ENCODE assay signal across 18 mouse cellular contexts in genomic region chr9:78369349-78369748, GRCm38 (mm10). TPM values are rescaled to one million over a fixed set of nuclear protein-coding genes. Genes with fewer than 3 reads are reported as not detected.
"Had no signal": no experiment of that assay in that cellular context is flagged by ENCODE, and none has a peak within 500 bp of the region (broad histone marks: within the 10 kb centered on the region; RNA-seq: fewer than 3 reads in every experiment).

No protein-coding gene starts in this region.

- H3K4me3 ChIP-seq: lung, embryonic 15.5 days; megakaryocyte, embryonic 14.5 days; midbrain, embryonic 13.5 days; midbrain, embryonic 15.5 days; neural tube, embryonic 12.5 days; stomach, embryonic 15.5 days had no signal

- H3K27me3 ChIP-seq: lung, embryonic 15.5 days; midbrain, embryonic 13.5 days; midbrain, embryonic 15.5 days; neural tube, embryonic 12.5 days; stomach, embryonic 15.5 days had no signal

- H3K36me3 ChIP-seq: lung, embryonic 15.5 days; midbrain, embryonic 13.5 days; midbrain, embryonic 15.5 days; neural tube, embryonic 12.5 days; stomach, embryonic 15.5 days had no signal

- H3K4me1 ChIP-seq: lung, embryonic 15.5 days; midbrain, embryonic 13.5 days; midbrain, embryonic 15.5 days; neural tube, embryonic 12.5 days; stomach, embryonic 15.5 days had no signal

- ATAC-seq: lung, postnatal 0 days; midbrain, embryonic 13.5 days; midbrain, embryonic 15.5 days had no signal

- DNase-seq: lung, adult 2 months; lung, postnatal 14 days; lung, postnatal 36 days; right cerebral cortex, postnatal 14 days; thymus, adult 2 months; thymus, postnatal 14 days; thymus, postnatal 36 days had no signal

- H3K9me3 ChIP-seq: lung, embryonic 15.5 days; megakaryocyte, embryonic 14.5 days; midbrain, embryonic 13.5 days; midbrain, embryonic 15.5 days; neural tube, embryonic 12.5 days; stomach, embryonic 15.5 days had no signal

RNA-seq across cellular contexts. Expression of gene Dppa5a, which starts 1.4 kb away (rescaled TPM):
- total RNA-seq: megakaryocyte progenitor cell, adult 5-6 weeks; monocyte, adult 5-6 weeks; neutrophil, adult 5-6 weeks had no signal

RNA-seq across cellular contexts. Expression of gene Ooep, which starts 9.2 kb away (rescaled TPM):
- total RNA-seq: megakaryocyte progenitor cell, adult 5-6 weeks; monocyte, adult 5-6 weeks; neutrophil, adult 5-6 weeks had no signal

RNA-seq across cellular contexts. Expression of gene Gsta2, which starts 13.8 kb away (rescaled TPM):
- total RNA-seq: megakaryocyte progenitor cell, adult 5-6 weeks; midbrain, postnatal 0 days; monocyte, adult 5-6 weeks; neutrophil, adult 5-6 weeks had no signal

RNA-seq across cellular contexts. Expression of gene Ddx43, which starts 26.2 kb away (rescaled TPM):
- total RNA-seq: midbrain, postnatal 0 days had no signal

RNA-seq across cellular contexts. Expression of gene Omt2b, which starts 42.0 kb away (rescaled TPM):
- total RNA-seq: megakaryocyte progenitor cell, adult 5-6 weeks; midbrain, postnatal 0 days; monocyte, adult 5-6 weeks; neutrophil, adult 5-6 weeks had no signal
